Mouse (Mus musculus): Measurements from ENCODE around the gene Ncan. TPM values are rescaled to one million over a fixed set of nuclear protein-coding genes. Genes with fewer than 3 reads are reported as not detected.

Ncan gene
- polyA plus RNA-seq, 1 experiment from 2014 or later = 0.34 TPM

GRCm38 (mm10) chr8:70137890-70138289 is 17.2 kb upstream of the Ncan start:
- Histone ChIP-seq H3K4me1 (ENCODE audit: control insufficient read depth in 2 of 2, insufficient read depth in 2 of 2, low read length in 2 of 2) (peaks cover 13 to 23% of the 10 kb centered on the region in 2 experiments), H3K4me2 (ENCODE audit: low read length) (peak overlapping the region; percentile 81), H3K27me3 (ENCODE audit: control insufficient read depth, insufficient read depth, low read length) (no peaks in the 10 kb centered on the region), H3K4me3 (ENCODE audit: control insufficient read depth in 1 of 2, insufficient read depth in 1 of 2, low read depth in 1 of 2, low read length in 2 of 2) (peak overlapping the region in 1 of 2 experiments; percentile 76; a peak in 1 of 4 replicates), H3K27ac (replicated peaks in 1 of 2; ENCODE audit: control insufficient read depth in 1 of 2, insufficient read depth in 1 of 2, low read depth in 2 of 2, low read length in 2 of 2) (no peak overlapping the region), H3K9me3 (ENCODE audit: control insufficient read depth, low read length) (no peaks in the 10 kb centered on the region), H3K9ac (ENCODE audit: low read length) (peak overlapping the region; percentile 82; the same call in 1 of the 2 replicates), H3K36me3 (ENCODE audit: control insufficient read depth, insufficient read depth, low read length) (peaks cover 58% of the 10 kb centered on the region)
- WGBS = 78% methylated on average over 4 of the region's 4 CpGs
- ATAC-seq (ENCODE audit: insufficient number of reproducible peaks, insufficient read depth, low FRiP score, low read depth) = no peak

- ATAC-seq (ENCODE audit: insufficient number of reproducible peaks, insufficient read depth, low FRiP score, low read depth) = no peak
- 83% methylated on average over 4 of the region's 4 CpGs for WGBS
These were observed 15.9 kb upstream of the Ncan start for GRCm38 (mm10) chr8:70136591-70136990.

GRCm38 (mm10) chr8:70134931-70135330 is 14.3 kb upstream of the Ncan start:
- no peaks in the 10 kb centered on the region for H3K9me3 ChIP-seq (ENCODE audit: control insufficient read depth, low read length)
- peaks cover 14 to 28% of the 10 kb centered on the region in 2 experiments for H3K4me1 ChIP-seq (ENCODE audit: control insufficient read depth in 2 of 2, insufficient read depth in 2 of 2, low read length in 2 of 2)
- H3K4me3 ChIP-seq (ENCODE audit: control insufficient read depth in 1 of 2, insufficient read depth in 1 of 2, low read depth in 1 of 2, low read length in 2 of 2) = no peak overlapping the region
- H3K36me3 ChIP-seq (ENCODE audit: control insufficient read depth, insufficient read depth, low read length) = peaks cover 53% of the 10 kb centered on the region
- H3K27ac ChIP-seq (replicated peaks in 1 of 2; ENCODE audit: control insufficient read depth in 1 of 2, insufficient read depth in 1 of 2, low read depth in 2 of 2, low read length in 2 of 2) = peak overlapping the region; percentile 48 to 49; a peak in 1 of 4 replicates
- no peak overlapping the region for H3K4me2 ChIP-seq (ENCODE audit: low read length)
- WGBS = 66% methylated on average over 9 of the region's 9 CpGs
- no peak overlapping the region for H3K9ac ChIP-seq (ENCODE audit: low read length)
- H3K27me3 ChIP-seq (ENCODE audit: control insufficient read depth, insufficient read depth, low read length) = no peaks in the 10 kb centered on the region
- ATAC-seq (ENCODE audit: insufficient number of reproducible peaks, insufficient read depth, low FRiP score, low read depth) = no peak

More at GRCm38 (mm10) chr8:70136591-70136990, 15.9 kb upstream of the Ncan start:
- H3K4me3 ChIP-seq (ENCODE audit: control insufficient read depth in 1 of 2, insufficient read depth in 1 of 2, low read depth in 1 of 2, low read length in 2 of 2) = no peak overlapping the region
- H3K27me3 ChIP-seq (ENCODE audit: control insufficient read depth, insufficient read depth, low read length) = no peaks in the 10 kb centered on the region
- H3K4me1 ChIP-seq (ENCODE audit: control insufficient read depth in 2 of 2, insufficient read depth in 2 of 2, low read length in 2 of 2) = peaks cover 16 to 29% of the 10 kb centered on the region in 2 experiments
- no peak overlapping the region for H3K4me2 ChIP-seq (ENCODE audit: low read length)
- H3K36me3 ChIP-seq (ENCODE audit: control insufficient read depth, insufficient read depth, low read length) = peaks cover 53% of the 10 kb centered on the region
- no peak overlapping the region for H3K27ac ChIP-seq (replicated peaks in 1 of 2; ENCODE audit: control insufficient read depth in 1 of 2, insufficient read depth in 1 of 2, low read depth in 2 of 2, low read length in 2 of 2)
- no peak overlapping the region for H3K9ac ChIP-seq (ENCODE audit: low read length)
- H3K9me3 ChIP-seq (ENCODE audit: control insufficient read depth, low read length) = no peaks in the 10 kb centered on the region

- Histone ChIP-seq H3K4me2 (ENCODE audit: low read length) (no peak overlapping the region), H3K4me3 (ENCODE audit: control insufficient read depth in 1 of 2, insufficient read depth in 1 of 2, low read depth in 1 of 2, low read length in 2 of 2) (no peak overlapping the region), H3K36me3 (ENCODE audit: control insufficient read depth, insufficient read depth, low read length) (peaks cover 53% of the 10 kb centered on the region), H3K27ac (replicated peaks in 1 of 2; ENCODE audit: control insufficient read depth in 1 of 2, insufficient read depth in 1 of 2, low read depth in 2 of 2, low read length in 2 of 2) (no peak overlapping the region), H3K9me3 (ENCODE audit: control insufficient read depth, low read length) (no peaks in the 10 kb centered on the region), H3K27me3 (ENCODE audit: control insufficient read depth, insufficient read depth, low read length) (no peaks in the 10 kb centered on the region), H3K9ac (ENCODE audit: low read length) (no peak overlapping the region), H3K4me1 (ENCODE audit: control insufficient read depth in 2 of 2, insufficient read depth in 2 of 2, low read length in 2 of 2) (peaks cover 22 to 36% of the 10 kb centered on the region in 2 experiments)
- ATAC-seq (ENCODE audit: insufficient number of reproducible peaks, insufficient read depth, low FRiP score, low read depth) = no peak
- 94% methylated on average over 5 of the region's 5 CpGs for WGBS
These were observed 13.4 kb upstream of the Ncan start for GRCm38 (mm10) chr8:70134086-70134485.

- under 1% methylated on average over 37 of the region's 37 CpGs for WGBS
- H3K4me3 ChIP-seq (ENCODE audit: control insufficient read depth in 1 of 2, insufficient read depth in 1 of 2, low read depth in 1 of 2, low read length in 2 of 2) = peak within 1 kb of the TSS; percentile 70 to 83
- H3K27me3 ChIP-seq (ENCODE audit: control insufficient read depth, insufficient read depth, low read length) = no peaks in the 10 kb centered on the region
- H3K4me2 ChIP-seq (ENCODE audit: low read length) = peak within 1 kb of the TSS; percentile 84
- peak; percentile 43; the same call in 1 of the 2 replicates for ATAC-seq (ENCODE audit: insufficient number of reproducible peaks, insufficient read depth, low FRiP score, low read depth)
- peak within 1 kb of the TSS in 1 of 2 experiments; percentile 35; a peak in 2 of 4 replicates for H3K27ac ChIP-seq (replicated peaks in 1 of 2; ENCODE audit: control insufficient read depth in 1 of 2, insufficient read depth in 1 of 2, low read depth in 2 of 2, low read length in 2 of 2)
- H3K9ac ChIP-seq (ENCODE audit: low read length) = peak within 1 kb of the TSS; percentile 86
- H3K4me1 ChIP-seq (ENCODE audit: control insufficient read depth in 2 of 2, insufficient read depth in 2 of 2, low read length in 2 of 2) = peaks cover 25 to 40% of the 10 kb centered on the region in 2 experiments
- no peaks in the 10 kb centered on the region for H3K9me3 ChIP-seq (ENCODE audit: control insufficient read depth, low read length)
- H3K36me3 ChIP-seq (ENCODE audit: control insufficient read depth, insufficient read depth, low read length) = peaks cover 42% of the 10 kb centered on the region
These were observed 10.7 kb upstream of the Ncan start, which contains the start of gene Nr2c2ap for GRCm38 (mm10) chr8:70131166-70131883. Gene Nr2c2ap, plus strand, starts transcription at chr8:70131333.

- H3K4me1 ChIP-seq (ENCODE audit: control insufficient read depth in 2 of 2, insufficient read depth in 2 of 2, low read length in 2 of 2) = peaks cover 25 to 38% of the 10 kb centered on the region in 2 experiments
- 81% methylated on average over 3 of the region's 3 CpGs for WGBS
These were observed 9.4 kb upstream of the Ncan start for GRCm38 (mm10) chr8:70130066-70130465.

GRCm38 (mm10) chr8:70129309-70129952 is 8.8 kb upstream of the Ncan start:
- no peaks in the 10 kb centered on the region for H3K9me3 ChIP-seq (ENCODE audit: control insufficient read depth, low read length)
- H3K4me1 ChIP-seq (ENCODE audit: control insufficient read depth in 2 of 2, insufficient read depth in 2 of 2, low read length in 2 of 2) = peaks cover 21 to 32% of the 10 kb centered on the region in 2 experiments
- peak overlapping the region; percentile 29 to 80 for H3K27ac ChIP-seq (replicated peaks in 1 of 2; ENCODE audit: control insufficient read depth in 1 of 2, insufficient read depth in 1 of 2, low read depth in 2 of 2, low read length in 2 of 2)
- no peaks in the 10 kb centered on the region for H3K27me3 ChIP-seq (ENCODE audit: control insufficient read depth, insufficient read depth, low read length)
- H3K9ac ChIP-seq (ENCODE audit: low read length) = no peak overlapping the region
- 59% methylated on average over 9 of the region's 9 CpGs for WGBS
- H3K4me3 ChIP-seq (ENCODE audit: control insufficient read depth in 1 of 2, insufficient read depth in 1 of 2, low read depth in 1 of 2, low read length in 2 of 2) = no peak overlapping the region
- H3K36me3 ChIP-seq (ENCODE audit: control insufficient read depth, insufficient read depth, low read length) = peaks cover 23% of the 10 kb centered on the region
- no peak for ATAC-seq (ENCODE audit: insufficient number of reproducible peaks, insufficient read depth, low FRiP score, low read depth)
- H3K4me2 ChIP-seq (ENCODE audit: low read length) = no peak overlapping the region

More at GRCm38 (mm10) chr8:70130066-70130465, 9.4 kb upstream of the Ncan start:
- Histone ChIP-seq H3K4me2 (ENCODE audit: low read length) (no peak overlapping the region), H3K27me3 (ENCODE audit: control insufficient read depth, insufficient read depth, low read length) (no peaks in the 10 kb centered on the region), H3K9me3 (ENCODE audit: control insufficient read depth, low read length) (no peaks in the 10 kb centered on the region), H3K36me3 (ENCODE audit: control insufficient read depth, insufficient read depth, low read length) (peaks cover 29% of the 10 kb centered on the region), H3K4me3 (ENCODE audit: control insufficient read depth in 1 of 2, insufficient read depth in 1 of 2, low read depth in 1 of 2, low read length in 2 of 2) (no peak overlapping the region), H3K9ac (ENCODE audit: low read length) (no peak overlapping the region), H3K27ac (replicated peaks in 1 of 2; ENCODE audit: control insufficient read depth in 1 of 2, insufficient read depth in 1 of 2, low read depth in 2 of 2, low read length in 2 of 2) (peak overlapping the region in 1 of 2 experiments; percentile 80; a peak in 1 of 4 replicates)
- no peak for ATAC-seq (ENCODE audit: insufficient number of reproducible peaks, insufficient read depth, low FRiP score, low read depth)
